Mouse (Mus musculus): ENCODE data around the gene Spred2. TPM values are rescaled to one million over a fixed set of nuclear protein-coding genes. Genes with fewer than 3 reads are reported as not detected.

The Spred2 gene
- total and polyA plus RNA-seq, 3 experiments: 8.9 to 76.1 (median 33.6) TPM

DNA sequence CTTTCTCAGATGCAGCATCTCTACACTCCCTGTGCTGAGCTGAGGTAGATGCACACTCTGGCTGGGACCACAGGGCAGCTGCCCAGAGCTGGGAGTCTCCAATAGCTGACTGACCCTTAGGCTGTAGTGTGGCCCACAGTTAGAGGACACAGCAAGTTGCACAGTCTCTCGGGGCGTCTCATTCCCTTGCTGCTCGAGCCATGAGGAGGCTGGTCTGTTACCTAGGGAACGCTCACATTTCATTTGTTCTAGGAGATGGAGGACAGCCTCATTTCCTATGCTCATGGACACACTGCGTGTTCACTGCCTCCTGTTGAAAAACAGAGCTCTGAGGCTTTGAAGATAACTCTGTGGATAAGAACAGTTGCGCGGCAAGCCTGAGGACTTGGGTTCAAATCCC is 111.8 kb downstream of the Spred2 start:
- no peak for TF ChIP-seq GATA1 (IDR thresholded peaks at IDR 0.05; ENCODE audit: borderline replicate concordance, low read length)
- TF ChIP-seq TAL1 (conservative IDR thresholded peaks at IDR 0.05; ENCODE audit: low read depth, low read length): no peak
- TF ChIP-seq CTCF (IDR thresholded peaks at IDR 0.05; ENCODE audit: low read depth, low read length): no peak
- TF ChIP-seq GATA2 (IDR thresholded peaks at IDR 0.05; ENCODE audit: borderline replicate concordance, low read depth, low read length): no peak
- TF ChIP-seq POLR2AphosphoS5 (IDR thresholded peaks at IDR 0.05; ENCODE audit: insufficient replicate concordance, low read depth, low read length): no peak
- DNase-seq (ENCODE audit: low spot score) (no peak), ATAC-seq (ENCODE audit: extremely low read depth, insufficient number of reproducible peaks, low FRiP score, poor library complexity, severe bottlenecking) (no peak)
- Histone ChIP-seq H3K9me3 (replicated peaks) (no peaks in the 10 kb centered on the region), H3K27me3 (ENCODE audit: insufficient read depth, low read length) (peaks cover 24% of the 10 kb centered on the region), H3K4me3 (ENCODE audit: low read depth, low read length) (no peak overlapping the region), H3K4me1 (ENCODE audit: insufficient read depth, low read depth, low read length) (peaks cover 12% of the 10 kb centered on the region), H3K36me3 (replicated peaks) (no peaks in the 10 kb centered on the region)

DNA sequence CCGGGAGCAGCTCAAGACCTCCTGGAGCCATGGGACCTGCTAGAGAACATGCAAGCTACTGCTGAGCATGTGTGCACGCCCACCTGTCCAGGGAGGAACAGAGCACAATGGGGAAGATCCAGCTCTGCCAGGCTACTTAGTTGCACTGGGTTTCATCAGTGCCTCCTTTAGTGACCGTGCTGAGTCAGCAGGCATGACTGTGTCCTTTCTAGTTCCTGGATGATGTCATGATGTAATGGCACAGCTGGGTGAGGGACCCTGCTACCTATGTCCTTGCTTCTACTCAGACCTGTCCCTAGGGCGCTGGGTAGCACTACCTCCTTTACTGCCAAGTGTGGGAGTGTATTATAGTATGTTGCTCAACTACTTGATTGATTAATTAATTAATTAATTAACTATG is 113.6 kb downstream of the Spred2 start:
- DNase-seq (ENCODE audit: low spot score) (no peak), ATAC-seq (ENCODE audit: extremely low read depth, insufficient number of reproducible peaks, low FRiP score, poor library complexity, severe bottlenecking) (no peak)
- Histone ChIP-seq H3K4me3 (ENCODE audit: low read depth, low read length) (no peak overlapping the region), H3K9me3 (replicated peaks) (no peaks in the 10 kb centered on the region), H3K36me3 (replicated peaks) (no peaks in the 10 kb centered on the region), H3K4me1 (ENCODE audit: insufficient read depth, low read depth, low read length) (peaks cover 19% of the 10 kb centered on the region), H3K27me3 (ENCODE audit: insufficient read depth, low read length) (peaks cover 36% of the 10 kb centered on the region)
- TF ChIP-seq CTCF (IDR thresholded peaks at IDR 0.05; ENCODE audit: low read depth, low read length) (no peak), GATA1 (IDR thresholded peaks at IDR 0.05; ENCODE audit: borderline replicate concordance, low read length) (no peak), TAL1 (conservative IDR thresholded peaks at IDR 0.05; ENCODE audit: low read depth, low read length) (no peak), GATA2 (IDR thresholded peaks at IDR 0.05; ENCODE audit: borderline replicate concordance, low read depth, low read length) (no peak), POLR2AphosphoS5 (IDR thresholded peaks at IDR 0.05; ENCODE audit: insufficient replicate concordance, low read depth, low read length) (no peak)

DNA sequence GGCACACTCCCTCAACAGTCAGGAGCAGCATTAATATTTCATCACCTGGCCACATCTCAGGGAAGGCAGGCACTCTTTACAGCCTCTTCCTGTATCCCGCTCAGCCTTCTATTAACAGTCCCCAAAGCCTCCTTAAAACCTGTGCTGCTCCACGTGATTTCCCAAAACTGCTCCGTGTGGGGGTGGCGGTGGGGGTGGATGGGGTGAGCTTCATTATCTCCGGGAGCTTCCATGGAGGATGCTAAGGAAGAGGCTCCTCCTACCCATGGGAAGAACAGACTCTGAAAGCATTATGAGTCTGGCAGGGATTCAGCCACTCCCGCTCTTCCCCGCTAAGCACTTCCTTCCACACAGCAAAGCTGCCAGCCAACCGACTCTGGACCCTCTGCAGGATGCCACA is 114.5 kb downstream of the Spred2 start:
- no peak for ATAC-seq (ENCODE audit: extremely low read depth, insufficient number of reproducible peaks, low FRiP score, poor library complexity, severe bottlenecking)
- H3K36me3 ChIP-seq (replicated peaks): no peaks in the 10 kb centered on the region
- no peaks in the 10 kb centered on the region for H3K9me3 ChIP-seq (replicated peaks)
- TF ChIP-seq CTCF (IDR thresholded peaks at IDR 0.05; ENCODE audit: low read depth, low read length) (no peak), TAL1 (conservative IDR thresholded peaks at IDR 0.05; ENCODE audit: low read depth, low read length) (no peak), POLR2AphosphoS5 (IDR thresholded peaks at IDR 0.05; ENCODE audit: insufficient replicate concordance, low read depth, low read length) (no peak), GATA2 (IDR thresholded peaks at IDR 0.05; ENCODE audit: borderline replicate concordance, low read depth, low read length) (no peak), GATA1 (IDR thresholded peaks at IDR 0.05; ENCODE audit: borderline replicate concordance, low read length) (no peak)
- H3K4me1 ChIP-seq (ENCODE audit: insufficient read depth, low read depth, low read length): peaks cover 19% of the 10 kb centered on the region
- peaks cover 36% of the 10 kb centered on the region for H3K27me3 ChIP-seq (ENCODE audit: insufficient read depth, low read length)
- no peak overlapping the region for H3K4me3 ChIP-seq (ENCODE audit: low read depth, low read length)
- DNase-seq (ENCODE audit: low spot score): no peak

DNA sequence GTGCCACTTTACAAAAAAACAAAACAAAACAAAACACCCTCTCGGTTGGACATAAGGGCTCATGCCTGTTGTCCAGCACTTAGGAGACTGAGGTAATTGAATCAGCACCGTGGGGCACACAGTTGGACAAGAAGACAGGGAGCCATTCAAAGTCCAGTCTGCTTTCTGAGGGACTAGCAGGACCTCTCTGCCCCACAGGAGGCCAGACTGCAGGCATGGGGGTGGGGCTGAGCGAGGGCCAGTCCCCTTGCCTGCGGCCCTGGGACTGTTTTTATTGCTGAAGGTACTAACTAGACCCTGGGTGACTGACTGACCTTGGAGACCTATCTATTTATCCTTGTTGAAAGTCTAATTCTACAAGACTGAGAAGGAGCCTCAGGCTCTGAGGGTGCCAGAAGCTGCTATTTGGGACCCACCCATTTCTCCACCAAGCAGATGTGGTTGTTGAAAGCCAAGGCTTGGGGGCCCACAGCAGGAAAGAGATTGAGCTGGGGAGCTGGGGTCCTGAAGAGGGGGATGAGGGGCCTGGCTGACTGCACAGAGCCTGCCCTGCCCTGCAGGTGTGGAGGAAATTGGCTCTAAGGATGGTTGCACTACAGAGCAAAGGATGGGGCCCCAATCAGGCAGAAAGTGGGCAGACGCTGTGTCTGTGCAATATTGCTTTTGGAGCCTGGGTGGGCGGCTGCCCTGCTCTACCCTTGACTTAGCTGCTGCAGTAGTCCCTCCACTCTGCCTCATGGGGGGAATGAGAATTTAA is 117.2 kb downstream of the Spred2 start:
- Histone ChIP-seq H3K4me1 (ENCODE audit: insufficient read depth, low read depth, low read length) (peaks cover 12% of the 10 kb centered on the region), H3K36me3 (replicated peaks) (no peaks in the 10 kb centered on the region), H3K9me3 (replicated peaks) (no peaks in the 10 kb centered on the region), H3K27me3 (ENCODE audit: insufficient read depth, low read length) (peaks cover 30% of the 10 kb centered on the region), H3K4me3 (ENCODE audit: low read depth, low read length) (no peak overlapping the region)
- no peak for DNase-seq (ENCODE audit: low spot score)
- ATAC-seq (ENCODE audit: extremely low read depth, insufficient number of reproducible peaks, low FRiP score, poor library complexity, severe bottlenecking): no peak
- no peak for TF ChIP-seq TAL1 (conservative IDR thresholded peaks at IDR 0.05; ENCODE audit: low read depth, low read length)
- TF ChIP-seq GATA2 (IDR thresholded peaks at IDR 0.05; ENCODE audit: borderline replicate concordance, low read depth, low read length): no peak
- TF ChIP-seq POLR2AphosphoS5 (IDR thresholded peaks at IDR 0.05; ENCODE audit: insufficient replicate concordance, low read depth, low read length): no peak
- no peak for TF ChIP-seq CTCF (IDR thresholded peaks at IDR 0.05; ENCODE audit: low read depth, low read length)
- no peak for TF ChIP-seq GATA1 (IDR thresholded peaks at IDR 0.05; ENCODE audit: borderline replicate concordance, low read length)

DNA sequence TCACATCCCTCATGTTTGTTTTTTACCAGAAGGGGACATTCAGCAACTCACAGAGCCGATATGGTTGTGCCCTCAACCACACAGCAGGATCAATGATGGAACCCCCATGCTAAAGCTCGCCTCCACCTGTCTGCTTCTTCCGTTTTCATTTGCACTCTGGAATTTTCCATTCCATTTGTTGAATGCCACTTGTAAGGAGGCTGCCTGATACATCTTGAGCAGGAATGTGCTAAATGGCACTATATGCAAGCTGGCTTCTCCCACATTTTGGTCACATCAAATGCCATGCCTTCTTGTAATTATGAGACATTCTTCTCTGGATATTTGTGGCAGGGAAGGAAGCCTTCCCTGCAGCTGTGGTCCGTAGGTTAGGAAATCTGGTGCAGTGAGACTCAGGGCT is 117.9 kb downstream of the Spred2 start:
- ATAC-seq (ENCODE audit: extremely low read depth, insufficient number of reproducible peaks, low FRiP score, poor library complexity, severe bottlenecking) (no peak), DNase-seq (ENCODE audit: low spot score) (no peak)
- H3K9me3 ChIP-seq (replicated peaks): no peaks in the 10 kb centered on the region
- TF ChIP-seq POLR2AphosphoS5 (IDR thresholded peaks at IDR 0.05; ENCODE audit: insufficient replicate concordance, low read depth, low read length) (no peak), CTCF (IDR thresholded peaks at IDR 0.05; ENCODE audit: low read depth, low read length) (no peak), TAL1 (conservative IDR thresholded peaks at IDR 0.05; ENCODE audit: low read depth, low read length) (no peak), GATA1 (IDR thresholded peaks at IDR 0.05; ENCODE audit: borderline replicate concordance, low read length) (no peak), GATA2 (IDR thresholded peaks at IDR 0.05; ENCODE audit: borderline replicate concordance, low read depth, low read length) (no peak)
- H3K27me3 ChIP-seq (ENCODE audit: insufficient read depth, low read length): peaks cover 32% of the 10 kb centered on the region
- no peaks in the 10 kb centered on the region for H3K36me3 ChIP-seq (replicated peaks)
- peaks cover 12% of the 10 kb centered on the region for H3K4me1 ChIP-seq (ENCODE audit: insufficient read depth, low read depth, low read length)
- no peak overlapping the region for H3K4me3 ChIP-seq (ENCODE audit: low read depth, low read length)

DNA sequence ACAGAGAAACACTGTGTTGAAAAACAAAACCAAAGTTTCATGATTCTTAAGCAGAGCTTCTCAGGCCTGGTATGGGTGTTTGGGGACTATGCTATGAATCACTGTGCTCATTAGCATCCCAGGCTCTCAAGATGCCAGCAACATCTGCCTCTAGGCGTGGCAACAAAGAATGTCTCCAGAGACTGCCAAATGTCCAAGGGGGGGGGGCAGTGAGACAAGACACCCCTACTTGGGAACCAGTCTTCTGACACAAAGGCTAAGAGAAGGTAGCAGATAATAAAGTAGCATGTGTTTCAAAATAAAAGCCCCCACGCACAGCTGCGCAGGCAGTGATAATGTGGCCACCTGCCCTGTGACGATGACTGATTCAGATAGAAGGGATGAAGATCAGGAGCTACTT is 119.1 kb downstream of the Spred2 start:
- Histone ChIP-seq H3K4me3 (ENCODE audit: low read depth, low read length) (no peak overlapping the region), H3K36me3 (replicated peaks) (no peaks in the 10 kb centered on the region), H3K27me3 (ENCODE audit: insufficient read depth, low read length) (peaks cover 24% of the 10 kb centered on the region), H3K9me3 (replicated peaks) (no peaks in the 10 kb centered on the region), H3K4me1 (ENCODE audit: insufficient read depth, low read depth, low read length) (peaks cover 10% of the 10 kb centered on the region)
- ATAC-seq (ENCODE audit: extremely low read depth, insufficient number of reproducible peaks, low FRiP score, poor library complexity, severe bottlenecking): no peak
- TF ChIP-seq TAL1 (conservative IDR thresholded peaks at IDR 0.05; ENCODE audit: low read depth, low read length) (no peak), POLR2AphosphoS5 (IDR thresholded peaks at IDR 0.05; ENCODE audit: insufficient replicate concordance, low read depth, low read length) (no peak), CTCF (IDR thresholded peaks at IDR 0.05; ENCODE audit: low read depth, low read length) (no peak), GATA2 (IDR thresholded peaks at IDR 0.05; ENCODE audit: borderline replicate concordance, low read depth, low read length) (no peak), GATA1 (IDR thresholded peaks at IDR 0.05; ENCODE audit: borderline replicate concordance, low read length) (no peak)
- no peak for DNase-seq (ENCODE audit: low spot score)

Measured in G1E (cell line).